Mouse (Mus musculus) heart, postnatal 0 days (tissue): ENCODE data around the gene Ntm.

ENCODE experiments used
- CTCF ChIP-seq: IDR thresholded peaks from 2 replicates; pipeline ENCODE4 v1.5.1; 2016; ENCODE audit warnings: antibody characterized with exemption, control low read depth, low read depth
- EP300 ChIP-seq: IDR thresholded peaks from 2 replicates; pipeline ENCODE4 v1.6.1; 2016; ENCODE audit warnings: antibody characterized with exemption, low read depth

GRCm38 (mm10) chr9:29864886-29865285 lies 98.1 kb downstream of the Ntm start:
- TF ChIP-seq CTCF (peak; percentile 22; the same call in 1 of the 2 replicates), EP300 (no peak)
